Mouse (Mus musculus) adrenal gland, postnatal 10 days (tissue): ENCODE data around the gene Agr2. TPM values are rescaled to one million over a fixed set of nuclear protein-coding genes. Genes with fewer than 3 reads are reported as not detected.

ENCODE experiments used
- DNase-seq: peaks from one replicate; pipeline ENCODE4 v3.0.0; 2021; ENCODE audit warnings: mixed read lengths
- total RNA-seq, 2 experiments: library from RNA; stranded (reverse); gene quantifications; 2 replicates each; pipeline ENCODE4 v1.2.3; 2021

Gene Agr2
- total RNA-seq, 2 experiments from 2014 or later = not detected

DNA sequence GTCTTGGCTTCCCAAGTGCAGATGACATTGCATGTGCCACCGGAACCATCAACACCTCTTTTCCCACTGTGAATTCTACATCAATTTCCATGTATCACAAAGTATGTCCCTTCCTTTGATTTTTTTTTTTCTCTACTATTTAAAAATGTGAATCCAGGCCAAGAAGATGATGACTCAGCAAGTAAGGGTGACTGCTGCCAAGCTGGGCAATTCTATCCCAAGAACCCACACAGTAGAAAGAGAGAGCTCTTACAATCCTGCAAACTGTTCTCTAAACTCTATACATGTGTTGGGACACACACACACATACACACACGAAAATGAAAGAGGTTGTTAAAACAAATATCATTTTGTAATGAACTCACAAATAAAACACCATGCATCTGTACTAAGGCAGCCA is 34.5 kb downstream of the Agr2 start:
- DNase-seq = no peak

DNA sequence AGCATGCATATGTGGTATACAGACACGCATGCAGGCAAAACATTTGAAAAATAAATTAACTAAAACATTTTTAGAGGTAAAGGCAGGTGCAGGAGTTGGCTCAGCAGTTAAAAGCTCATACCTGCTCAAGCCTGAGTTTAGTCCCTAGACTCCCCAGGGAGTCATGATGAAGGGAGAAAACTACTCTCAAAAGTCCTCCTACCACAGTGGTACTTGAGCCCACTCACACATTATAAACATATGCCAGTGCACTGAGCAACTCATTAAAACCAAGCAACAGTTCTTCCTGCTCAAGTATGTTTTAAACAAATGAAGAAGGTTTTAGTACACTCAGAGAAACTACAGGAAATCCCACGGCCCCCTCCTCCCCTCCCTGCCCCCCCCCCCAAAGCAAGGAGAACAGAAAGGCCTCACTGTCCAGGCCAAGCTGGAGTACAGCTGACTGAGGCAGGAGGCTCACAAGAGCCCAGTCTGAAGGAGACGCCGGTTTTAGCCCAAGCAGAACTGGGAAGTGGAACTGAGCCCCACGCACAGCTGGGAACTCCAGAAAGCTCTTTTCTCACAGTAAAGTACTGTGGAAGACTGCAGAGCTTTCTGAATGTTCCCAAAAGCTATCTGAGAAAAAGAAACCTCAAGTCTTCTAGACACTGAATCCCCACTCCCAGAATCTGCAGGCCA is 36.4 kb downstream of the Agr2 start:
- DNase-seq = no peak

DNA sequence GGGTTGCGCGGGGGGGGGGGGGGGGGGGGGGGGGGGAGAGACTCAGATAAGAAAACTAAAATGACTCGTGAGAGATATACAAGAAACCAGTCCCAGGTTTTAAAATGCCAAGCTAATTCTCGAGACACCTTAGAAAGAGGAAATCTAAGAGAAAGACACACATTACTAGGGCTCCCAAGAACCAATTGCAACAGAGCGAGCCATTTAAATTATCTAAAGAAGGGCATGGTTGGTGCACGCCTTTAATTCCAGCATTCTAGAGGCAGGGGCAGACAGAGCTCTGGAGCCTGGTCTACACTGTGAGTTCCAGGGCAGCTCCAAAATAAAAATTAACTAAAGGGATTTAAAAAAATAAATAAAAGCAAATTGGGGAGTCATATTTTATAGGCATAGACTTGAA is 37.0 kb downstream of the Agr2 start:
- no peak for DNase-seq

DNA sequence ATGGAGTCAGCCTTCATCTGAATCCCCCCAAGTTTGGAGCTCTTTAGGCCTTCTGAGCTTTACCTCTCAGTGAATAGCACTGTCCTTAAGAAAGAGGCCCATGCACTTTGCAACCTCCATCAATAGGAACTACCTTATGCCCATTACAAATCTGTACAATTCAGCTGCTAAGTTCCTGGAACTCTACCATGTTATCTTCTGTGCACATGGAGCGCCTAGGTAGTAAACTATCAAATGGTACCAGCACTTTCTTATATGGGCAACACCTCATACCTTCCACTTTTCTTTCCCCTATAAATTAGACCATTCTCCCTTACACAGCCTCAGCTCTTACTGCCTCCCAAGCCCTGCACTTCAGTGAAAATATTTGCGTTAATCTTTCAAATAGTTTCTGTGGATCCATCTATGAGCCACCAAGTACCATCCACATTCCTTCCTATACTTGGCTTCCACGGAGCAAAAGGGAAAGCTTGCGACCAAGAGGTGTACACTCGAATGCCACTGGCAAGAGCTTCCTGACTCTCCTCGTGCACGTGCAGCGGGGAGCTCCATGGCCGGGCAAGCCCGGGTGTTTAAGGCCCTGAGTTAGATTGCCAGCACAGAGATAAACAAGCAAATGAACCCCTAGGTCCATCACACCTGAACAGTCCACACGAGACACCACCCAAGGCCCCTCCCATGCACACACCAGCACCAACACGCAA is 38.1 kb downstream of the Agr2 start:
- DNase-seq = no peak

DNA sequence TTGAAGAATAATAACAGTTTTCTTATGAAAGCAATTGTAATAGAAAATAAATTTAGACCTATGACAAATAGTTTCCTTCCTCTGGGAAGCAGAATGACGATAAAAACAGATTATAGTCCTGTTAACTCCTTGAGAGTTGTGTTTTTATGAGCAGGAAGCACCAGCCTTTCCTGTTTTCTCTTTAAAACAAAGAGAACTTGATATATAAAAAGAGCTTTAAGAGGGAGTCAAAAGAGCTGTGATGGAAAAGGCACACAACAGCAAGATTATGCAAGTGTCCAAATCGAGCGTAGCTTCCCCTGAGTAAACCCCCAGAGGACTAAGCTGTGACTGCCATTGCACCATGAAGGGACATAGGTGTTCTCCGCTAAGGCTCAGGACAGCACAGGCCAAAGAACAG is 39.7 kb downstream of the Agr2 start:
- DNase-seq = no peak

- DNase-seq = no peak
These were observed 42.8 kb downstream of the Agr2 start for GRCm38 (mm10) chr12:36035501-36035900.

- DNase-seq = no peak
These were observed 43.4 kb downstream of the Agr2 start for GRCm38 (mm10) chr12:36036121-36036520.

GRCm38 (mm10) chr12:36036776-36037175 is 44.1 kb downstream of the Agr2 start:
- peak; percentile 41 for DNase-seq

GRCm38 (mm10) chr12:36039541-36040084 is 46.9 kb downstream of the Agr2 start:
- DNase-seq = no peak

GRCm38 (mm10) chr12:36040571-36041280 is 48.0 kb downstream of the Agr2 start:
- DNase-seq = no peak

- DNase-seq = no peak
These were observed 48.5 kb downstream of the Agr2 start for GRCm38 (mm10) chr12:36041281-36041589.

- DNase-seq = peak; percentile 44
These were observed 49.1 kb downstream of the Agr2 start for GRCm38 (mm10) chr12:36041703-36042347.

- DNase-seq = peak; percentile 87
These were observed 49.7 kb downstream of the Agr2 start, which contains the start of gene Tspan13 for GRCm38 (mm10) chr12:36042348-36042778. Tspan13 (minus strand) TSS chr12:36042500.

DNA sequence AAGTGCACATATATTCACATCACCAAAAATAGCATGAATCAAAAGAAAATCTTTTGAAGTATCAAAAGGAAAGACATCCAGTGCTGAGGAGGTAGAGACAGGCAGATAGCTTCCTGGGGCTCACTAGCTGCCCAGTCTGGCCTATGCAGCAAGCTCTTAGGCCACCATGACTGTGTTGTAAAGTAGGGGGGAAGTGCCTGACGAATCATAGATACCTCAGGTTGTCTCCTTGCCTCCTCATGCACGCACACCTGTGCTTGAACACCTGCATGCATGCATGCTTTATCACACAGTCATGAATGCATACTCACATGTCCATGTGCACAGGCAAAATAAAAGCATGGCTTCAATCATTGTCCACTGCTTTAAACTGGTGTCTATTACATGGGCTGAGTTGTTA is 52.0 kb downstream of the Agr2 start:
- no peak for DNase-seq

DNA sequence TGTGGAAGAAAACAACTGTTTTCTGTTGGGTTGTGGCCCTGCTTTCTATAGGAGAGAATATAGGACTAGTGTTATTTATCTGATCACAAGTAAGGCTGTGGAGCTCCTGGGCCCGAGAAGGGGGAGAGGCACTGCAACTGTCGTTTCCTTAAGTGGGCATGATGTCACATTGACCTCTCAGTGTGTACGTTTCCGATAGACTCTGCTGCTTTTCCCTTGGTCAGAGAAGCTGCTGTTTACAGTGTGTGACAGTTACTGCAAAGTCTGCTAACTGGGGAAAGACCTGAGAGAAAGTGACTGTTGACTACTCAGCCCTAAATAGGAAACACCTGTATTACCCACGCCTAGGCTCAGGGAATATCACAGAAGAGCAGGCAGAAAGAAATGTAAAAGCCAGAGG is 53.5 kb downstream of the Agr2 start:
- no peak for DNase-seq

- no peak for DNase-seq
These were observed 54.9 kb downstream of the Agr2 start for GRCm38 (mm10) chr12:36047593-36047992.

DNA sequence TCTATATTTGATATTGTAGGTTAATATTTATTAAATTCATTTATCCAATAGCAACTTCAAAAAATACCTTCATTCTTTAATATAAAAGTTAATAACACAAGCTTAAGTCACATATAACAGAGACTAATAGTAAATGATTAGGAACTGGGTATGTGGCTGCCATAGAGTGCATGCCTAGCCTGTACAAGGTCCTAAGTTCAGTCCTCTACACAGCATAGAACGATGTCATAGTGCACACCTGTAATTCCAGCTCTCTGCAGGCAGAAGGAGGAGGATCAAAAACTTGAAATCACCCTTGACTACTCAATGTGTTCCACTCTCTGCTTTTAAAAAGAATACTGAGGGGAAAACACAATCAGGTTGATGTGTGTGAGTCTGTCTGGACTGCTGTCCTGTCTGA is 57.6 kb downstream of the Agr2 start:
- DNase-seq = no peak

Other genes with a start within 250 kb of the Agr2 start
- not detected for gene Agr3, start 67.3 kb upstream of the Agr2 start, total RNA-seq
- gene Tspan13, start 49.6 kb downstream of the Agr2 start, total RNA-seq = 10 to 100 TPM; 35.7 to 47.8 TPM
- gene Ankmy2, start 164.2 kb downstream of the Agr2 start, total RNA-seq = 10 to 100 TPM; 28.6 to 34.7 TPM
- gene Bzw2, start 165.2 kb downstream of the Agr2 start, total RNA-seq = 10 to 100 TPM; 40.2 to 67.5 TPM